In genomic region chr17:23592208-23592925, GRCm38 (mm10) we compare ENCODE assay signal across 8 mouse cellular contexts. TPM values are rescaled to one million over a fixed set of nuclear protein-coding genes. Genes with fewer than 3 reads are reported as not detected.
A peak's percentile ranks its signal among the peaks of the same experiment; 100 is the strongest.
DNase-seq lines count a peak whose midpoint lies in the region; ATAC-seq lines count a peak whose summit lies in the region.

No protein-coding gene starts in this region.

- no peaks in the 10 kb centered on the region for H3K27me3 ChIP-seq in intestine, embryonic 14.5 days (replicated peaks; ENCODE audit: control insufficient read depth, insufficient read depth, low read length)

- 0 out of 2 replicates have a peak, but pooled peaks cover 4% of the 10 kb centered on the region for H3K4me1 ChIP-seq in intestine, embryonic 14.5 days (replicated peaks; ENCODE audit: control insufficient read depth, insufficient read depth, low read length)

- peak overlapping the region; percentile 76 for H3K4me2 ChIP-seq in intestine, embryonic 14.5 days (ENCODE audit: low read length)

- H3K36me3 ChIP-seq in intestine, embryonic 14.5 days (ENCODE audit: control insufficient read depth, insufficient read depth, low read length): no peaks in the 10 kb centered on the region

- peak overlapping the region; percentile 43 for H3K27ac ChIP-seq in intestine, embryonic 14.5 days (ENCODE audit: low read depth)

- no peaks in the 10 kb centered on the region for H3K9me3 ChIP-seq in intestine, embryonic 14.5 days (ENCODE audit: control insufficient read depth, low read length)

- peak overlapping the region; percentile 43 for H3K9ac ChIP-seq in intestine, embryonic 14.5 days (ENCODE audit: low read length)

- intact Hi-C loops in left cerebral cortex, postnatal 14 days (cut with DNase I): no loop called here

- WGBS in intestine, embryonic 14.5 days: 8% methylated on average over 34 of the region's 34 CpGs

- peak overlapping the region; percentile 36 for H3K4me3 ChIP-seq in intestine, embryonic 14.5 days (ENCODE audit: low read depth, low read length)

- peak; percentile 88 to 90 for DNase-seq in adrenal gland, adult 18-20 months (ENCODE audit: low spot score in 2 of 2)
- peak; percentile 99 for DNase-seq in embryo, embryonic 11 days
- DNase-seq in gastrocnemius, postnatal 25 days: peak; percentile 90
- DNase-seq in intestine, embryonic 14.5 days (ENCODE audit: low spot score): peak; percentile 98
- DNase-seq in left cerebral cortex, postnatal 14 days (ENCODE audit: low spot score in 2 of 2): peak; percentile 97 to 99
- DNase-seq in mesoderm, embryonic 11.5 days (ENCODE audit: low read depth, low spot score): peak; percentile 97
- DNase-seq in right cerebral cortex, postnatal 36 days (ENCODE audit: low spot score in 2 of 2): peak; percentile 97 to 98
- DNase-seq in yolk sac, embryonic 10.5 days (ENCODE audit: low spot score): peak; percentile 96

- peak; percentile 100 for ATAC-seq in intestine, embryonic 14.5 days (replicated peaks; ENCODE audit: low FRiP score, low TSS enrichment, low read depth)

RNA-seq across cellular contexts. Expression of gene Zfp13, which starts 6.9 kb away (rescaled TPM):
- total RNA-seq in adrenal gland, adult 18-20 months (2021): 1 to 10 TPM; 6.2 to 6.3 TPM
- total RNA-seq in gastrocnemius, postnatal 25 days (2021): 1 to 10 TPM; 2.0 to 2.1 TPM
- polyA plus RNA-seq in intestine, embryonic 14.5 days (2014; fragmentation: Nextera tagmentation; extraction: Ambion mirVana): 12.3 and 14.8 TPM in 2 replicates
- 10 to 100 TPM; 28.3 to 29.0 TPM for total RNA-seq in left cerebral cortex, postnatal 14 days (2021)

RNA-seq across cellular contexts. Expression of gene Zscan10, which starts 8.3 kb away (rescaled TPM):
- not detected for total RNA-seq in adrenal gland, adult 18-20 months (2021)
- total RNA-seq in gastrocnemius, postnatal 25 days (2021): not detected
- 0.14 TPM in 1 of 2 replicates, not detected in the other for polyA plus RNA-seq in intestine, embryonic 14.5 days (2014; fragmentation: Nextera tagmentation; extraction: Ambion mirVana)
- not detected for total RNA-seq in left cerebral cortex, postnatal 14 days (2021)

RNA-seq across cellular contexts. Expression of gene Zfp213, which starts 28.3 kb away (rescaled TPM):
- total RNA-seq in adrenal gland, adult 18-20 months (2021): 10 to 100 TPM; 11.0 to 12.3 TPM
- total RNA-seq in gastrocnemius, postnatal 25 days (2021): 1 to 10 TPM; 1.9 to 2.4 TPM
- polyA plus RNA-seq in intestine, embryonic 14.5 days (2014; fragmentation: Nextera tagmentation; extraction: Ambion mirVana): 19.1 and 19.7 TPM in 2 replicates
- 1 to 10 TPM; 6.6 to 6.8 TPM for total RNA-seq in left cerebral cortex, postnatal 14 days (2021)

RNA-seq across cellular contexts. Expression of gene Mmp25, which starts 52.7 kb away (rescaled TPM):
- under 1 TPM; 0.10 TPM for total RNA-seq in adrenal gland, adult 18-20 months (2021)
- total RNA-seq in gastrocnemius, postnatal 25 days (2021): not detected
- polyA plus RNA-seq in intestine, embryonic 14.5 days (2014; fragmentation: Nextera tagmentation; extraction: Ambion mirVana): 0.51 and 0.67 TPM in 2 replicates
- total RNA-seq in left cerebral cortex, postnatal 14 days (2021): 1 to 10 TPM; 1.1 to 1.2 TPM

Comparison
In these comparisons a context has a peak if more than half of its experiments do, and no peak if none do; other contexts are left out.
1. Peak in every context shown above with its lines: DNase-seq, ATAC-seq, H3K4me3 ChIP-seq and H3K27ac ChIP-seq.
2. RNA of gene Zfp13, which starts 6.9 kb away (total RNA-seq): 28.3 to 29.0 TPM in left cerebral cortex, postnatal 14 days; 6.2 to 6.3 TPM in adrenal gland, adult 18-20 months and 2.0 to 2.1 TPM in gastrocnemius, postnatal 25 days; every median in the first group is over 4 times any median in the second.